Mouse (Mus musculus) heart, postnatal 4 days (tissue): ENCODE measurements around the gene Olfr653. TPM values are rescaled to one million over a fixed set of nuclear protein-coding genes. Genes with fewer than 3 reads are reported as not detected.

Experiments
- DNase-seq: peaks from one replicate; pipeline ENCODE4 v3.0.0; 2021
- total RNA-seq, 2 experiments: library from RNA; stranded (reverse); gene quantifications; 2 replicates each; pipeline ENCODE4 v1.2.3; 2021

Olfr653 gene
- total RNA-seq = not detected

DNA sequence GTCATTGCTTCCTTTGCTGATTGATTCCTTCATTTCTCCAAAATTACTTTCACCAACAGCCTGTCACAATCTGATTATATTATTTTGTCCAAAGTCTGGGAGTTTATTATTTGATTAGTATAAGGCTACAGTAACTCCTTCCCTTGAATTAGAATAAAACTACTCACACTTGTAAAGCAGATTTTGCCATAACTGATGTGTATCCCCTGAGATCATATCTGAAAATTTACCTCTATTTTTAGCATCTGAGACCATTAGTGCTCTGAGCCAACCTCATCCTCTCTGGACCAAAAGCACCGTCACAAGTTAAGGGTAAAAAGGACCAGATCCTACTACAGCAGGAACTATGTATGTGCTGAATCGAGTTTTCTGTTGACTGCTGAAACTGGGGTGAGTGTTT, at the start of gene Olfr653:
Gene Olfr653, plus strand, starts transcription at position 301 of the 400 bp plus-strand sequence.
- DNase-seq = no peak

DNA sequence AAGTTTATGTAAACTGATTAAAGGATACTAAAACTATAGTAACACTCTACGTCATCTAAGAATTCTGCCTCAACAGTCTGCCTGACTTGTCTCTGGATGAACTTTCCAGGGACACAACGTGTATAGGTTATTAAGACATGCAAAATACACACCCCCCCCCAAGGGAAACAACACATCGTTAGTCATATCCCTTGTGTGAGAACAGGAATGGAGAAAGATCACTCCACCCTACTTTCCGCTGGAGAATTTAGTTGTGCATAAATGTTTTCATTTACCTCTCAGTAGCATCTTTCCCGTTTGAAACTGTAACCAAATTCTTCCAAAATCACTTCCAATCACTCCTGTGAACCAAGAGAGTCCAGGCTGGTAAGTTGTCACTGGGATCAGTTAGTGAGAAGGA, 27.3 kb upstream of the Olfr653 start, which contains the start of gene Olfr651:
Gene Olfr651, plus strand, starts transcription at position 301 of the 400 bp plus-strand sequence.
- no peak for DNase-seq

GRCm38 (mm10) chr7:104552700-104553099, 24.4 kb upstream of the Olfr653 start:
- no peak for DNase-seq

DNA sequence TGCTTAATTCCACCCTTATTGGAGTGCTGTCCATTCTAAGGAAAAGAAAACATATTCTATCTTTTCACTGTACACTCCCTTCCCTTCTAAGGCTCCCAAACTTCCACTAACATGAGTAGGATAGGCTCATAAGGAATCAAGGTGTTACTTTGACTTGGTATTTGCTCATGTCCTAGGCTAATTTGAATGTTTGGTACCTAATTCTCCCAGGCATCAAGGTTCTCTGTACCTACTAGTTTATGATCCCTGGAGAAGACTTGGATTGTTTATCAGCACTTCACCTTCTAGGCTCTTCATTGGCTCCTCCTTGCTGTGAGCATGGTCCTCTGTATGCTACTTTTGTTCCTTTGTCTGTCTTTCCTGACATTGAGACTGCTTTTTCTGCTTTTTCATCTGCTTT, 16.5 kb upstream of the Olfr653 start, which contains the start of gene Olfr652:
Gene Olfr652, plus strand, starts transcription at position 301 of the 400 bp plus-strand sequence.
- no peak for DNase-seq

GRCm38 (mm10) chr7:104580846-104581245, 3.7 kb downstream of the Olfr653 start:
- no peak for DNase-seq

- no peak for DNase-seq
Measured at GRCm38 (mm10) chr7:104581429-104581828, 4.3 kb downstream of the Olfr653 start.

DNA sequence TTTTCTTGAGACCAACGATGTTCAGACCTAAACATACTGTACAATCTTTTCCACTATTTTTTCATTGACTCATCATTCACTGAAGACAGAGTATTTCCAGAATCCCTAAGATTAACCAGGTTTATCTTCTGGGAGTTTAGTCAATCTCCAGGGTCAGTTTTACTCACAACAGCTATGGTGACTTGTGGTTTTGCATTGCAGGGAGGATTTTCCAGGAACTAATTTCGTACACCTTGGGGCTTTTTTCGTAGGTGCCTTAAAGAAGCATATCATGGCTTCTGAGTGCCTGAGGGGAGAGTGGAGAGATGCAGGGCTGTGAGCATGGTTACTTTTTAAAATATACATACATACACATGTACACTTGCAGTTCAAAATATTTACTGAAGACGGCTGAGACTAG, 9.6 kb downstream of the Olfr653 start, which contains the start of gene Olfr654:
Gene Olfr654, plus strand, starts transcription at position 301 of the 400 bp plus-strand sequence.
- no peak for DNase-seq

GRCm38 (mm10) chr7:104588274-104588673, 11.2 kb downstream of the Olfr653 start:
- no peak for DNase-seq

DNA sequence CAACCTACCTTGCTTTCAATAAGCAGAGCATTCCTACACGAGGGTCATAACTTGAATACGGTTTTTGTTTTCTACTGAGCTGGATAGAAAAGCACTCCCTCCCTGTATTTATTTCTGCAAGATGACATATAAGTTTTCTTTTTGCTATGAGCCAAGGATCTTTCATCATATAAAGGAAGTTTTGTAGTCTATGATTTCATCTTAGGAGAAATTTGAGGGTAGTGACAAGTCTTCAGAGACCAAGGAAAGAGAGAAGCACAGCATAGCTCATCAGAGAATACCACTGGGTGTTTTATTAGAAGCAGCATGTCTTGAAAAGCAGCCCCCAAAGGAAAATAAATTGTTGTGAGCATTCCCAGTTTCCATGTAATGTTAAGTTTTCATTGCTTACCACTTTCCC, 24.6 kb downstream of the Olfr653 start, which contains the start of gene Olfr655:
Gene Olfr655, minus strand, starts transcription at position 101 of the 400 bp plus-strand sequence.
- no peak for DNase-seq

DNA sequence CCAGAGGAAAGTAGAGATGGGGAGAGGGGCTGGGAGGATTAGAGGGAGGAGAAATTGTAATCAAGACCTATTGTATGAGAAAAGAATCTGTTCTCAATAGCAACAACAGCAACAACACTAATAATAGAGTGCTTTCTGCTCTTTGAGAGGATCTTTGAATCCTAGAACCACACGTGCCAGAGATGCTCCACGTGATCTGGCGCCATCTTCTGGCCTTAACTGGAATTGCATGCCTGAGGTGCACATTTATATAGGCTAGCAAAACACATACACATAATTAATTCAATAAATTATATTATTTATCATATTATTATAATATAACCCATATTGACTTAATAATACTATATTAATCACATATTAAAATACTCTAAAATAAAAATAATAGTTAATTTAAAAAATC, 26.1 kb downstream of the Olfr653 start:
- DNase-seq = peak; percentile 40

DNA sequence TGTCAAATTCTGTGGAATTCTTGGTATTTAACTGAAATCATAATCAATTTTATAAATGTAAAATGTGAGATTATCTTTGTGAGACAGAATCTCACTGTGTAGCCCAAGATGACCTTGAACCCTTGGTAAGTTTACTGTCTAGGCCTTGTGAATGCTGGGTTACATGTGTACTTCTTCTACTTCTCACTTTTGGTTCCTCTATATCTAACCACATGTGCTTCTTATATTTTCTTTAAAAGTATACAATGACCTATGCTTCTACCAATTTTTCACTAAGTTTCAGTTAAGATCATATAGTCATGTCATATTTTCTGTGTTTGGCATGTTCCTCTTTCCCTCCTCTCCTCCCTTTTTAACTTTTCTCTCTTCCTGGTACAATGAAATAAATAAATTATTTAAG, 27.6 kb downstream of the Olfr653 start:
- DNase-seq = no peak

DNA sequence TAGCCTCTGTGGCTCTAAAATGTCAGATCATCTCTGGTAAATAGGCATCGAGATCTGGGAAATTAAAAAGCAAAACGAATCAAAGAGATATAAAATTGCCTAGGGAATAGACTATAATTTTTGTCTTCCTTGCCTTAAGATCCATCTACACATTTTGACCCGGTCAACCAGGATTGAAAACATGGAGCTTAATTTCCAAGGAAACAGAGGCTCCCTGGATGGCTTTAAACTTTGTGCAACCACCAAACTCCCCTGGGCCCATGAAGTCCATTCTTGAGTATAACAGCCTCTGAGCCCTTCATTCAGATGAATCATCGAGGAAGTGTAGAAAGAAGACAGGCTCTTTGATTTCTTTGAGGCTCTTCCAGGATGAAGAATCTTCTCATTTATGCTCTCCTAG, 36.5 kb downstream of the Olfr653 start, which contains the start of gene Olfr656:
Gene Olfr656, plus strand, starts transcription at position 301 of the 400 bp plus-strand sequence.
- no peak for DNase-seq

DNA sequence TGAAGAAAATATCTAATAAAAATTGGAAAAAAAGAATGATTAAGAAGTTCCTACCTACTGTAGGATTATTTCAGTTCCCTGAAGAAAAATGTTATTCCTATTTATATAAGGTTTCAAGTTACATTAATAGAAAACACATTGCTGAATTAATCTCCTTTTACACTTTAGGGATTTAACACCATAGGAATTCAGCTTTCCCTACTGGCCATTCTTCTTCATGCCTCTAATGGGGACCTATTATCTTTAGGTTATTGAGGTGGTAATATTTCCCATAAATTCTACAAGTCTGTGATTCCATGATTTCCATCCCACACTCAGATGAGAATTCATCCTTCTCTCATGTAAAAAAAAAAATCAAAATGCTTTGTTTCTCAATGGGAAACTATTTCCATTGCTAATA, 47.4 kb downstream of the Olfr653 start, which contains the start of gene Olfr657:
Gene Olfr657, plus strand, starts transcription at position 301 of the 400 bp plus-strand sequence.
- no peak for DNase-seq

Other genes with a start within 250 kb of the Olfr653 start
- under 1 TPM; 0.16 to 0.21 TPM for gene Trim34b, start 247.8 kb upstream of the Olfr653 start, total RNA-seq
- gene Trim12c, start 224.0 kb upstream of the Olfr653 start, total RNA-seq = 1 to 10 TPM; 3.8 to 4.2 TPM
- under 1 TPM in 1 of 2 experiments, not detected in 1; 0.11 TPM for gene Trim30b, start 207.4 kb upstream of the Olfr653 start, total RNA-seq
- gene Trim30c, start 176.5 kb upstream of the Olfr653 start, total RNA-seq = not detected
- 1 to 10 TPM; 1.4 to 1.8 TPM for gene Trim30a, start 112.1 kb upstream of the Olfr653 start, total RNA-seq
- under 1 TPM; 0.26 to 0.38 TPM for gene Trim30d, start 69.5 kb upstream of the Olfr653 start, total RNA-seq
- gene Olfr651, start 27.2 kb upstream of the Olfr653 start, total RNA-seq = not detected
- gene Olfr652, start 16.4 kb upstream of the Olfr653 start, total RNA-seq = not detected
- not detected for gene Olfr654, start 9.7 kb downstream of the Olfr653 start, total RNA-seq
- not detected for gene Olfr655, start 24.5 kb downstream of the Olfr653 start, total RNA-seq
- gene Olfr656, start 36.6 kb downstream of the Olfr653 start, total RNA-seq = not detected
- not detected for gene Olfr657, start 47.5 kb downstream of the Olfr653 start, total RNA-seq
- gene Olfr658, start 70.0 kb downstream of the Olfr653 start, total RNA-seq = not detected
- not detected for gene Olfr659, start 89.4 kb downstream of the Olfr653 start, total RNA-seq
- gene Olfr661, start 109.2 kb downstream of the Olfr653 start, total RNA-seq = not detected
- gene Usp17le, start 200.2 kb downstream of the Olfr653 start, total RNA-seq = not detected